Mouse (Mus musculus) megakaryocyte, embryonic 14.5 days (primary cell): Measurements from ENCODE around the gene Ugt3a1. TPM values are rescaled to one million over a fixed set of nuclear protein-coding genes. Genes with fewer than 3 reads are reported as not detected.

ENCODE experiments used
- H3K27me3 ChIP-seq: replicated peaks from 2 replicates; pipeline ENCODE3; 2012; ENCODE audit warnings: inconsistent platforms
- H3K36me3 ChIP-seq: replicated peaks from 2 replicates; pipeline ENCODE3; 2012; ENCODE audit warnings: low read length, inconsistent platforms, mixed read lengths
- H3K4me1 ChIP-seq: 2 replicates; pipeline ENCODE4 v1.6.1; 2012; ENCODE audit warnings: inconsistent platforms
- H3K4me3 ChIP-seq: replicated peaks from 2 replicates; pipeline ENCODE3; 2012; ENCODE audit warnings: moderate library complexity, mild to moderate bottlenecking, inconsistent platforms
- H3K9me3 ChIP-seq: 2 replicates; pipeline ENCODE4 v1.6.1; 2012; ENCODE audit warnings: inconsistent platforms
- FLI1 ChIP-seq: IDR thresholded peaks from 2 replicates; pipeline ENCODE4 v1.6.1; 2012; ENCODE audit warnings: low read length, inconsistent platforms, mixed read lengths
- GATA1 ChIP-seq: IDR thresholded peaks from 3 replicates; pipeline ENCODE4 v1.6.1; 2012; ENCODE audit warnings: mixed read lengths, low read length, inconsistent platforms, borderline replicate concordance
- polyA plus RNA-seq: library from polyadenylated mRNA; stranded (reverse); fragments of >175 nt; gene quantifications from 2 replicates; pipeline ENCODE4 v1.2.3, GENCODE M21; 2012; ENCODE audit warnings: low replicate concordance; ENCODE audit not compliant: insufficient read depth

Ugt3a1 gene
- polyA plus RNA-seq, 1 experiment, result not detected

- Histone ChIP-seq H3K4me3 (no peak overlapping the region), H3K27me3 (no peaks in the 10 kb centered on the region), H3K36me3 (no peaks in the 10 kb centered on the region), H3K9me3 (peaks cover 3% of the 10 kb centered on the region; the same call in 1 of the 2 replicates), H3K4me1 (no peaks in the 10 kb centered on the region)
- TF ChIP-seq FLI1, result no peak
- TF ChIP-seq GATA1, result no peak
These were observed 57.9 kb downstream of the Ugt3a1 start for GRCm38 (mm10) chr15:9334596-9334995.

- no peaks in the 10 kb centered on the region for H3K4me1 ChIP-seq
- H3K36me3 ChIP-seq, result no peaks in the 10 kb centered on the region
- H3K9me3 ChIP-seq, result no peaks in the 10 kb centered on the region
- TF ChIP-seq FLI1, result no peak
- TF ChIP-seq GATA1, result no peak
- H3K27me3 ChIP-seq, result no peaks in the 10 kb centered on the region
- H3K4me3 ChIP-seq, result no peak within 1 kb of the TSS
These were observed 58.7 kb downstream of the Ugt3a1 start, which contains the start of gene Ugt3a2 for GRCm38 (mm10) chr15:9335341-9335740. TSS of gene Ugt3a2 (plus strand) at chr15:9335550.

- no peak overlapping the region for H3K4me3 ChIP-seq
- no peaks in the 10 kb centered on the region for H3K4me1 ChIP-seq
- no peaks in the 10 kb centered on the region for H3K36me3 ChIP-seq
- TF ChIP-seq FLI1 (no peak), GATA1 (no peak)
- no peaks in the 10 kb centered on the region for H3K9me3 ChIP-seq
- H3K27me3 ChIP-seq, result no peaks in the 10 kb centered on the region
These were observed 59.9 kb downstream of the Ugt3a1 start for GRCm38 (mm10) chr15:9336616-9337015.

- Histone ChIP-seq H3K9me3 (no peaks in the 10 kb centered on the region), H3K4me3 (no peak overlapping the region), H3K4me1 (no peaks in the 10 kb centered on the region), H3K36me3 (no peaks in the 10 kb centered on the region), H3K27me3 (no peaks in the 10 kb centered on the region)
- TF ChIP-seq GATA1, result no peak
- no peak for TF ChIP-seq FLI1
These were observed 60.3 kb downstream of the Ugt3a1 start for GRCm38 (mm10) chr15:9337021-9337420.

- Histone ChIP-seq H3K27me3 (no peaks in the 10 kb centered on the region), H3K4me1 (no peaks in the 10 kb centered on the region), H3K4me3 (no peak overlapping the region), H3K9me3 (no peaks in the 10 kb centered on the region), H3K36me3 (no peaks in the 10 kb centered on the region)
- no peak for TF ChIP-seq GATA1
- no peak for TF ChIP-seq FLI1
These were observed 72.1 kb downstream of the Ugt3a1 start for GRCm38 (mm10) chr15:9348739-9349138.

GRCm38 (mm10) chr15:9362801-9363200, 86.1 kb downstream of the Ugt3a1 start:
- Histone ChIP-seq H3K36me3 (no peaks in the 10 kb centered on the region), H3K27me3 (no peaks in the 10 kb centered on the region), H3K4me3 (no peak overlapping the region), H3K4me1 (no peaks in the 10 kb centered on the region), H3K9me3 (no peaks in the 10 kb centered on the region)
- TF ChIP-seq GATA1 (no peak), FLI1 (no peak)

Other genes with a start within 250 kb of the Ugt3a1 start
- gene Nadk2, start 205.6 kb upstream of the Ugt3a1 start, polyA plus RNA-seq, result 3.7 and 8.6 TPM in 2 replicates
- 0.44 TPM in 1 of 2 replicates, not detected in the other for gene Lmbrd2, start 136.3 kb upstream of the Ugt3a1 start, polyA plus RNA-seq
- gene Skp2, start 121.5 kb upstream of the Ugt3a1 start, polyA plus RNA-seq, result 1.2 TPM in 1 of 2 replicates, not detected in the other
- gene Ugt3a2, start 58.7 kb downstream of the Ugt3a1 start, polyA plus RNA-seq, result not detected in 2 replicates
- gene Capsl, start 159.1 kb downstream of the Ugt3a1 start, polyA plus RNA-seq, result not detected in 2 replicates